Comparison of ENCODE assay signal across 14 mouse cellular contexts in genomic region chr6:92812702-92813370, GRCm38 (mm10). TPM values are rescaled to one million over a fixed set of nuclear protein-coding genes. Genes with fewer than 3 reads are reported as not detected.
DNase-seq lines count a peak whose midpoint lies in the region; ATAC-seq and TF ChIP-seq lines count a peak whose summit lies in the region.
"Had no signal": no experiment of that assay in that cellular context is flagged by ENCODE, and none has a peak within 500 bp of the region (broad histone marks: within the 10 kb centered on the region; RNA-seq: fewer than 3 reads in every experiment).

No protein-coding gene starts in this region.

- WGBS in midbrain, embryonic 11.5 days, result 67% methylated on average over 2 of the region's 2 CpGs
- WGBS in midbrain, embryonic 16.5 days, result 43% methylated on average over 2 of the region's 2 CpGs

- peaks cover 5% of the 10 kb centered on the region; the same call in 1 of the 2 replicates for H3K4me1 ChIP-seq in midbrain, embryonic 11.5 days (ENCODE audit: control insufficient read depth, insufficient read depth, low read length)
- H3K4me1 ChIP-seq in midbrain, embryonic 16.5 days (ENCODE audit: control insufficient read depth, insufficient read depth, low read length), result peaks cover 2% of the 10 kb centered on the region; the same call in 1 of the 2 replicates

- H3K4me3 ChIP-seq in gastrocnemius, adult 2 months, result no peak overlapping the region
- no peak overlapping the region for H3K4me3 ChIP-seq in midbrain, embryonic 11.5 days (ENCODE audit: low read depth, low read length)
- no peak overlapping the region for H3K4me3 ChIP-seq in midbrain, embryonic 16.5 days (ENCODE audit: low read depth, low read length)
- H3K4me3 ChIP-seq: embryonic facial prominence, embryonic 13.5 days; neural tube, embryonic 13.5 days; stomach, embryonic 15.5 days had no signal

- H3K9ac ChIP-seq in midbrain, embryonic 11.5 days (ENCODE audit: low read length), result no peak overlapping the region
- H3K9ac ChIP-seq in midbrain, embryonic 16.5 days (ENCODE audit: low read depth, low read length), result no peak overlapping the region
- H3K9ac ChIP-seq: embryonic facial prominence, embryonic 13.5 days; neural tube, embryonic 13.5 days; stomach, embryonic 15.5 days had no signal

- intact Hi-C loops in gastrocnemius, adult 2 months (cut with DNase I), result no loop called here
- intact Hi-C loops in gastrocnemius, postnatal 14 days (cut with DNase I; ENCODE audit: low total_unique reads), result no loop called here
- intact Hi-C loops in heart, postnatal 25 days (cut with DNase I), result no loop called here

- H3K27ac ChIP-seq in gastrocnemius, adult 2 months, result peak overlapping the region; percentile 1; the same call in 1 of the 2 replicates
- no peak overlapping the region for H3K27ac ChIP-seq in midbrain, embryonic 11.5 days (ENCODE audit: low read depth, low read length)
- H3K27ac ChIP-seq in midbrain, embryonic 16.5 days (ENCODE audit: low read length), result no peak overlapping the region
- H3K27ac ChIP-seq: embryonic facial prominence, embryonic 13.5 days; neural tube, embryonic 13.5 days; stomach, embryonic 15.5 days had no signal

- no peaks in the 10 kb centered on the region for H3K27me3 ChIP-seq in midbrain, embryonic 11.5 days (ENCODE audit: control insufficient read depth, insufficient read depth, low read length)
- no peaks in the 10 kb centered on the region for H3K27me3 ChIP-seq in midbrain, embryonic 16.5 days (ENCODE audit: control insufficient read depth, insufficient read depth, low read depth, low read length)
- H3K27me3 ChIP-seq: embryonic facial prominence, embryonic 13.5 days; stomach, embryonic 15.5 days had no signal

- H3K9me3 ChIP-seq in midbrain, embryonic 11.5 days (ENCODE audit: control insufficient read depth, low read length), result no peaks in the 10 kb centered on the region
- no peaks in the 10 kb centered on the region for H3K9me3 ChIP-seq in midbrain, embryonic 16.5 days (replicated peaks; ENCODE audit: control insufficient read depth, low read length, poor library complexity, severe bottlenecking)
- H3K9me3 ChIP-seq: embryonic facial prominence, embryonic 13.5 days; neural tube, embryonic 13.5 days; stomach, embryonic 15.5 days had no signal

- no peak for TF ChIP-seq CTCF in gastrocnemius, adult 2 months (IDR thresholded peaks at IDR 0.05)

- no peaks in the 10 kb centered on the region for H3K36me3 ChIP-seq in midbrain, embryonic 11.5 days (ENCODE audit: control insufficient read depth, insufficient read depth, low read length)
- H3K36me3 ChIP-seq in midbrain, embryonic 16.5 days (ENCODE audit: control insufficient read depth, insufficient read depth, low read length), result no peaks in the 10 kb centered on the region
- H3K36me3 ChIP-seq: embryonic facial prominence, embryonic 13.5 days; neural tube, embryonic 13.5 days; stomach, embryonic 15.5 days had no signal

- ATAC-seq in midbrain, embryonic 11.5 days (ENCODE audit: low FRiP score), result no peak
- no peak for ATAC-seq in midbrain, embryonic 16.5 days

- H3K4me2 ChIP-seq in midbrain, embryonic 11.5 days, result no peak overlapping the region
- H3K4me2 ChIP-seq in midbrain, embryonic 16.5 days (ENCODE audit: low read length), result no peak overlapping the region
- H3K4me2 ChIP-seq: embryonic facial prominence, embryonic 13.5 days; neural tube, embryonic 13.5 days; stomach, embryonic 15.5 days had no signal

- DNase-seq in gastrocnemius, adult 2 months, result peak; percentile 19
- no peak for DNase-seq in gastrocnemius, postnatal 14 days
- DNase-seq in midbrain, embryonic 11.5 days (ENCODE audit: low spot score, missing footprints), result peak; percentile 75
- DNase-seq in heart, postnatal 25 days (ENCODE audit: low spot score), result peak; percentile 8
- DNase-seq in lung, postnatal 25 days (ENCODE audit: low spot score), result peak; percentile 43
- DNase-seq in MN1 (ENCODE audit: low spot score), result no peak
- no peak for DNase-seq in spleen, adult 12 weeks (ENCODE audit: low spot score)

RNA-seq across cellular contexts. Expression of gene A730049H05Rik, which starts 3.4 kb away (rescaled TPM):
- under 1 TPM in 1 of 2 experiments, not detected in 1; 0.11 TPM for total RNA-seq in gastrocnemius, adult 2 months (2021)
- not detected for total RNA-seq in gastrocnemius, postnatal 14 days (2021)
- 0.12 and 0.43 TPM in 2 replicates for polyA plus RNA-seq in midbrain, embryonic 11.5 days (2014; fragmentation: Nextera tagmentation; extraction: Ambion mirVana)
- polyA plus RNA-seq in midbrain, embryonic 16.5 days (2015; fragmentation: Nextera tagmentation; extraction: Ambion mirVana), result 0.17 and 0.58 TPM in 2 replicates
- under 1 TPM in 1 of 2 experiments, not detected in 1; 0.10 TPM for total RNA-seq in heart, postnatal 25 days (2021)
- total RNA-seq: hematopoietic stem cell, adult 5-6 weeks had no signal
- polyA plus RNA-seq: C2C12; liver, embryonic 16.5 days had no signal

RNA-seq across cellular contexts. Expression of gene Gm15737, which starts 56.3 kb away (rescaled TPM):
- under 1 TPM; 0.50 to 0.51 TPM for total RNA-seq in gastrocnemius, adult 2 months (2021)
- under 1 TPM; 0.64 to 0.80 TPM for total RNA-seq in gastrocnemius, postnatal 14 days (2021)
- not detected in 2 replicates for polyA plus RNA-seq in midbrain, embryonic 11.5 days (2014; fragmentation: Nextera tagmentation; extraction: Ambion mirVana)
- polyA plus RNA-seq in midbrain, embryonic 16.5 days (2015; fragmentation: Nextera tagmentation; extraction: Ambion mirVana), result not detected in 2 replicates
- total RNA-seq in heart, postnatal 25 days (2021), result under 1 TPM; 0.29 to 0.39 TPM
- total RNA-seq: hematopoietic stem cell, adult 5-6 weeks had no signal
- polyA plus RNA-seq: C2C12; embryonic facial prominence, embryonic 13.5 days; liver, embryonic 16.5 days; neural tube, embryonic 13.5 days had no signal

Comparison
In these comparisons a context has a peak if more than half of its experiments do, and no peak if none do; other contexts are left out.
1. DNase-seq: peak in gastrocnemius, adult 2 months (single experiment), midbrain, embryonic 11.5 days (single experiment), heart, postnatal 25 days (single experiment) and lung, postnatal 25 days (single experiment); none in gastrocnemius, postnatal 14 days (single experiment), MN1 (single experiment) and spleen, adult 12 weeks (single experiment).